In genomic region chr12:118811328-118811961, GRCm38 (mm10) we compare ENCODE assay signal across 9 mouse cellular contexts. TPM values are rescaled to one million over a fixed set of nuclear protein-coding genes. Genes with fewer than 3 reads are reported as not detected.
DNase-seq lines count a peak whose midpoint lies in the region; ATAC-seq lines count a peak whose summit lies in the region.
"Had no signal": no experiment of that assay in that cellular context is flagged by ENCODE, and none has a peak within 500 bp of the region (broad histone marks: within the 10 kb centered on the region; RNA-seq: fewer than 3 reads in every experiment).

No protein-coding gene starts in this region.

- WGBS in forebrain, embryonic 15.5 days: 3% methylated on average over 17 of the region's 17 CpGs
- WGBS in limb, embryonic 15.5 days: 1% methylated on average over 17 of the region's 17 CpGs

- H3K9me3 ChIP-seq in forebrain, embryonic 15.5 days: no peaks in the 10 kb centered on the region
- no peaks in the 10 kb centered on the region for H3K9me3 ChIP-seq in limb, embryonic 15.5 days

- no peak overlapping the region for H3K27ac ChIP-seq in forebrain, embryonic 15.5 days (replicated peaks)
- no peak overlapping the region for H3K27ac ChIP-seq in limb, embryonic 15.5 days

- H3K27me3 ChIP-seq in forebrain, embryonic 15.5 days: 0 out of 2 replicates have a peak, but pooled peaks cover 3% of the 10 kb centered on the region
- H3K27me3 ChIP-seq in limb, embryonic 15.5 days: no peaks in the 10 kb centered on the region

- 0 out of 2 replicates have a peak, but pooled peaks have one; percentile 57 for ATAC-seq in forebrain, embryonic 15.5 days (replicated peaks)
- ATAC-seq in limb, embryonic 15.5 days (ENCODE audit: insufficient number of reproducible peaks, low FRiP score, low TSS enrichment, low read depth): no peak

- no peak overlapping the region for H3K4me3 ChIP-seq in forebrain, embryonic 15.5 days
- peak overlapping the region; percentile 10; the same call in 1 of the 2 replicates for H3K4me3 ChIP-seq in limb, embryonic 15.5 days

- peak overlapping the region; percentile 26; the same call in 1 of the 2 replicates for H3K4me2 ChIP-seq in forebrain, embryonic 15.5 days (replicated peaks)
- H3K4me2 ChIP-seq in limb, embryonic 15.5 days: peak overlapping the region; percentile 35

- H3K4me1 ChIP-seq in forebrain, embryonic 15.5 days: peaks cover 5% of the 10 kb centered on the region; the same call in 1 of the 2 replicates
- no peaks in the 10 kb centered on the region for H3K4me1 ChIP-seq in limb, embryonic 15.5 days

- H3K36me3 ChIP-seq in forebrain, embryonic 15.5 days: no peaks in the 10 kb centered on the region
- H3K36me3 ChIP-seq in limb, embryonic 15.5 days: no peaks in the 10 kb centered on the region

- peak; percentile 22 for DNase-seq in ES-CJ7 (ENCODE audit: low read depth, low spot score)
- DNase-seq in R1 (ENCODE audit: low read depth, low spot score): peak; percentile 3
- DNase-seq in spleen, postnatal 10 days (ENCODE audit: low spot score in 2 of 2): no peak
- no peak for DNase-seq in right cerebral cortex, postnatal 14 days
- no peak for DNase-seq in urinary bladder, postnatal 10 days (ENCODE audit: low spot score)
- DNase-seq: kidney, adult 9 months; spleen, adult 18-20 months had no signal

- H3K9ac ChIP-seq in forebrain, embryonic 15.5 days (replicated peaks): no peak overlapping the region
- H3K9ac ChIP-seq in limb, embryonic 15.5 days: no peak overlapping the region

RNA-seq across cellular contexts. Expression of gene Sp8, which starts 34.7 kb away (rescaled TPM):
- 15.4 and 15.8 TPM in 2 replicates for polyA plus RNA-seq in forebrain, embryonic 15.5 days (2015; fragmentation: Nextera tagmentation; extraction: Ambion mirVana)
- 5.7 and 6.8 TPM in 2 replicates for polyA plus RNA-seq in limb, embryonic 15.5 days (2015; fragmentation: Nextera tagmentation; extraction: Ambion mirVana)

Comparison
In these comparisons a context has a peak if more than half of its experiments do, and no peak if none do; other contexts are left out.
1. DNase-seq: peak in ES-CJ7 (single experiment) and R1 (single experiment); none in spleen, postnatal 10 days (0 of 2), right cerebral cortex, postnatal 14 days (single experiment) and urinary bladder, postnatal 10 days (single experiment).